In the genomic region with DNA sequence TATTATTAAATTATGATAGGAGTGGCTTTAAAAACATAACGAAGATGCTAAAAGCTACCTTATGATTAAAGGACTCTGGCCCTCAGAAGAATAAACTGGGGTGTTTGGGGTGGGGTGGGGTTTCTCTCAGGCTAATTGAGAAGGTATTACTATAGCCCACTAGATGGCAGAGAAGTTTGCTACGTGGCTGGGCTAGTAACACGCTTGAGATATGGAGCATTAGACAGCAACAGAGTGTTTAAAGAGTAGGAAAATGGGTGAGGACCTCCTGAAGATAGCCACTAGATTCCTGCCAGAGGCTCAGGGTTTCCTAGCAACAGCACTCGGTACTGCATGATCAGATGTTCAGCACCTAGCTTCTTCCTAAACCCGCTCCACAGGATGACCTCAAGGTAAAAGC, we compare ENCODE assay signal across 13 mouse cellular contexts.
A peak's percentile ranks its signal among the peaks of the same experiment; 100 is the strongest.
DNase-seq lines count a peak whose midpoint lies in the region; ATAC-seq lines count a peak whose summit lies in the region.
"Had no signal": no experiment of that assay in that cellular context is flagged by ENCODE, and none has a peak within 500 bp of the region (broad histone marks: within the 10 kb centered on the region; RNA-seq: fewer than 3 reads in every experiment).

No protein-coding gene starts in this region.

- H3K27ac ChIP-seq in kidney, embryonic 14.5 days (ENCODE audit: low read depth, low read length) = no peak overlapping the region
- H3K27ac ChIP-seq: embryonic facial prominence, embryonic 15.5 days; heart, embryonic 13.5 days; liver, embryonic 13.5 days had no signal

- no peaks in the 10 kb centered on the region for H3K27me3 ChIP-seq in kidney, embryonic 14.5 days (ENCODE audit: control insufficient read depth, insufficient read depth, low read length)
- H3K27me3 ChIP-seq: embryonic facial prominence, embryonic 15.5 days; heart, embryonic 13.5 days; liver, embryonic 13.5 days had no signal

- DNase-seq in embryo, embryonic 10.5 days (ENCODE audit: low spot score) = peak; percentile 27
- DNase-seq in embryo, embryonic 9.5 days (ENCODE audit: extremely low spot score) = no peak
- no peak for DNase-seq in kidney, adult 11 months
- DNase-seq in 416B (ENCODE audit: low read depth) = peak; percentile 34
- no peak for DNase-seq in cerebellum, adult 9-11 months
- DNase-seq in B cell, adult 2 months = no peak
- DNase-seq: cerebellum, adult 9-10 months; gastrocnemius, postnatal 10 days; liver, embryonic 13.5 days had no signal

- H3K4me2 ChIP-seq in kidney, embryonic 14.5 days (replicated peaks; ENCODE audit: low read depth, low read length) = no peak overlapping the region
- H3K4me2 ChIP-seq: embryonic facial prominence, embryonic 15.5 days; heart, embryonic 13.5 days; liver, embryonic 13.5 days had no signal

- no peaks in the 10 kb centered on the region for H3K4me1 ChIP-seq in kidney, embryonic 14.5 days (ENCODE audit: control insufficient read depth, insufficient read depth, low read length)
- H3K4me1 ChIP-seq: embryonic facial prominence, embryonic 15.5 days; heart, embryonic 13.5 days had no signal

- ATAC-seq in kidney, embryonic 14.5 days (ENCODE audit: low FRiP score, low TSS enrichment) = 0 out of 2 replicates have a peak, but pooled peaks have one; percentile 32
- ATAC-seq in granulocyte monocyte progenitor cell, adult 5-6 weeks (replicated peaks; ENCODE audit: poor library complexity, severe bottlenecking) = peak; percentile 35; the same call in 1 of the 2 replicates

- H3K9ac ChIP-seq in kidney, embryonic 14.5 days (ENCODE audit: low read depth, low read length) = no peak overlapping the region
- H3K9ac ChIP-seq: embryonic facial prominence, embryonic 15.5 days; heart, embryonic 13.5 days; liver, embryonic 13.5 days had no signal

- WGBS in kidney, embryonic 14.5 days = 57% methylated on average over 5 of the region's 5 CpGs

- H3K9me3 ChIP-seq in kidney, embryonic 14.5 days (ENCODE audit: control insufficient read depth, low read length) = no peaks in the 10 kb centered on the region
- H3K9me3 ChIP-seq: embryonic facial prominence, embryonic 15.5 days; heart, embryonic 13.5 days; liver, embryonic 13.5 days had no signal

- H3K4me3 ChIP-seq in kidney, embryonic 14.5 days (ENCODE audit: low read length) = no peak overlapping the region
- H3K4me3 ChIP-seq: embryonic facial prominence, embryonic 15.5 days; heart, embryonic 13.5 days; liver, embryonic 13.5 days had no signal

- H3K36me3 ChIP-seq in kidney, embryonic 14.5 days (ENCODE audit: control insufficient read depth, insufficient read depth, low read length) = no peaks in the 10 kb centered on the region
- H3K36me3 ChIP-seq: embryonic facial prominence, embryonic 15.5 days; heart, embryonic 13.5 days; liver, embryonic 13.5 days had no signal

Comparison
In these comparisons a context has a peak if more than half of its experiments do, and no peak if none do; other contexts are left out.
1. DNase-seq: peak in embryo, embryonic 10.5 days (single experiment) and 416B (single experiment); none in embryo, embryonic 9.5 days (single experiment), kidney, adult 11 months (single experiment), cerebellum, adult 9-11 months (single experiment) and B cell, adult 2 months (0 of 2).